Mouse (Mus musculus): ENCODE results near the gene Ralgapa1. TPM values are rescaled to one million over a fixed set of nuclear protein-coding genes. Genes with fewer than 3 reads are reported as not detected.

The Ralgapa1 gene
- 46.3 TPM for polyA plus RNA-seq (2014; fragmentation: Illumina TruSeq; extraction: RNeasy Lipid Tissue Mini Kit (QIAGEN cat#74804); ENCODE audit: low read depth, low replicate concordance)

GRCm38 (mm10) chr12:55820661-55821314 lies at the start of gene Ralgapa1:
TSS of gene Ralgapa1 (minus strand) at chr12:55821167.

GRCm38 (mm10) chr12:55836199-55836951 lies 15.4 kb upstream of the Ralgapa1 start, which contains the start of gene Brms1l:
TSS of gene Brms1l (plus strand) at chr12:55836324.

GRCm38 (mm10) chr12:55598887-55599561 lies 221.9 kb downstream of the Ralgapa1 start, which contains the start of gene Insm2:
TSS of gene Insm2 (plus strand) at chr12:55599427.

GRCm38 (mm10) chr12:55565206-55565605 lies 255.8 kb downstream of the Ralgapa1 start, which contains the start of gene Aldoart2:
TSS of gene Aldoart2 (plus strand) at chr12:55565239.

Other genes with a start within 250 kb of the Ralgapa1 start
- gene Insm2, start 221.7 kb downstream of the Ralgapa1 start, polyA plus RNA-seq (2014; fragmentation: Illumina TruSeq; extraction: RNeasy Lipid Tissue Mini Kit (QIAGEN cat#74804); ENCODE audit: low read depth, low replicate concordance) = not detected
- gene Brms1l, start 15.2 kb upstream of the Ralgapa1 start, polyA plus RNA-seq (2014; fragmentation: Illumina TruSeq; extraction: RNeasy Lipid Tissue Mini Kit (QIAGEN cat#74804); ENCODE audit: low read depth, low replicate concordance) = 18.2 TPM